Mouse (Mus musculus) CD8-positive naive resting alpha-beta T cell, adult 2 months (primary cell): ENCODE measurements at regions not wholly inside any gene's neighbourhood (a gene's known extent, or its start where the extent isn't known, plus 50 kb on each side); places are given as distances from the start of the nearest gene placed in this dataset.

Experiments
- DNase-seq, 2 experiments: peaks; one replicate each; pipeline ENCODE4 v3.0.0; 2022; ENCODE audit warnings: low read depth in 2 of 2, low spot score in 2 of 2

DNA sequence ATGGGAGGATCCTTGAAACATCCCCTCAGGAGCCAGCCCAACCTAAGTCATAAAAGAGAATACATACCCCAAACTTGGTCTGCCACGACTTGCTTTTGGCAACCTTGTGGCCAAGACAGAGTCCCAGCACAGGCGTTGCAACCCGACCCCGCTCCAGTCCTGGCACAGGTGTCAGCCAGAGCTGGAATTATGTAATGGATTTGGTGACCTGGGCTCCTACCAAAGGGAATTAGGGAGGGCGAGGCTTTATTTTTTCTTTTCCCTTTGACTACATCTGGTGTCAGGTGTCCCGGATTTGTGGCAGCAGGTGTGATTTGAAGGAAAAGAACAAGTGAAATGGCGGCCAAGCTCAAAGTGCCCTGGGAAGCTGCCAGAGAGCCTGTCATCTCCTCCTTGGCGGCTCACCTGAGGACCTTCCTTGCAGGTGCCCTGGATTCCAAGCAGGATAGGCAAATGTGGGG lies 212.9 kb downstream of the Mef2c start:
- DNase-seq = no peak

- no peak for DNase-seq
Measured at GRCm38 (mm10) chr13:83717686-83718210, 213.9 kb downstream of the Mef2c start.

DNA sequence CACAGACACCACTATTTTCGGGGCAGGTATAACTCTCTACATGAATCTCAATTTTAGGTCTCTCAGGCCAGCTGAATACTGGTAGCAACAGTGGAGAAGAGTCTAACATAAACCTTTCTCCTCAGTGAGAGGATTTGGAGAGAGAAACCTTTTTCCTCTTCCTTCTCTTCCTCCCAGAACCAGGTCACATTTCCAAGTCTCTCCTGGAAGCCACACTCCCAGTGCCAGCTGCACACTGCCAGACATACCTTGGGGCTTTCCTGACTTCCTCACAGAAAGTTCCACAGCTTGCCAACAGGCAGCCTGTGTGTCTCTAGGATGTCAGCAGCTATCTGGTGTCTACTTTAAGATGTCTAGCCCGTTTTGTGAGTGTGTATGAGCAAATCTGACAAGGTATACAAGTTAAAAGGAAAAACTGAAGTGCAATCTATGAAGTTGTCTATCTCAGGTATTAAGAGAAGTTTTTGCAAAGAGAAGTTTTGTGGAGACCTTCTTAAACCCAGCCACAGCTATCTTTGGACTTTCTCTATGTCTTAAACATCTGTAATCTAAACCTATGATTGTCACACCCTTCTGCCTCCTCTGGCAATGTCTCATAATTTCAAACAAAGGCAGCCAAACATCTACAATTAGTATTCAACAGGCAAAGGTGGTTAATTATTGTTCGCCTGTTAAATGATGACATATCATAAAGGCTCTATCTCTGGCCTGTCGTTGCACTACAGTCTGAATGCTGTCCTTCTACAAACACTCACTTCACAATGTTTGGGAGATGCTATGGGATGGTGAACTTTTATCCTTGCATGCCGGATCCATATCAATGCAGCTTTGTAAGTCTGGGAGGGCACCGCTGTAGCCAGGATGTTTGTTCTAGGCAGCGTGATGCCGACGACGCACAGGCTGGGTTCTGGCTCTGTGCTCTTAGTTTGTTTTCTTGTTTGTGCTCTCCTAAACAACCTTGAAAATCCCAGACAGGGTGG lies 214.9 kb downstream of the Mef2c start:
- no peak for DNase-seq

- DNase-seq = no peak
Measured at GRCm38 (mm10) chr13:83719635-83720291, 215.9 kb downstream of the Mef2c start.

- no peak for DNase-seq
Measured at GRCm38 (mm10) chr13:83720352-83720751, 216.5 kb downstream of the Mef2c start.

GRCm38 (mm10) chr13:83720883-83721371 lies 217.1 kb downstream of the Mef2c start:
- DNase-seq = no peak

DNA sequence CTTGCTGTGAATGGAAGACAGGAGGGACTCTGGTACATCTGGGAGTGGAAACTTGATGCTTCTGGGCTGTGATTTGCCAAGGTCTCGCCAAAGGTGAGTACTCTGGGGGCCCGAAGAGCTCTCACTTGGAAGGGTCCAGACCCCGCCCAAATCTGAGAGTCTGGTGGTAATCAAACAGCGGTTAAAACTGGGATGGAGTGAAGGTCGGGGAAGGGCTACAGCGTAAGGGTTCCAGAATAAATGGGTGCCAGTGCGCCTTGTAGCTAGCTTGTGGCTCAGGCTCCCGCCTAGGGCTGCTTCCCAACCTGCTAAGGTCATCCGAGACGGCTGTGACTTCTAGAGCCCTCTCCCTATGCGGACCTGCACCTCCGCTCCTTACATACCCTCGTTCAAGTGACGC lies 217.7 kb downstream of the Mef2c start:
- no peak for DNase-seq

DNA sequence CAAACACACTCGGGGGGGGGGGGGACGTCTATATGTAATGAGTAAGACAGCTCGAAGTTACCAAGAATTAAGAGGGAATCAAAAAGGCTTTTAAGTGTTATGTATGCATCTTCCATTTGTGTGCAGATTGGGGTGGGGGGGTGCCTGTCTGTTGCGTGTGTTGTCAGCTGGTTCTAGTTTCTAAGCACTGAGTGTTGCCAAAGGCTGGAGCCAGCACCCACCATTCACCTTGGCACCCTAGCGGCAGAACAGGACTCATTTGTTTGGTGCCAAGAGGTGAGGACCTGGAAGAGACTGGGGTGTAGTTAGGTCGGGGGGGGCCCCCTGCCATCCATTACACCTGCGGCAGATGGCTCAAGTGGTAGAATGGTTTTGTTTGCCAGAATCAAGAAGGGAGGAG lies 218.4 kb downstream of the Mef2c start:
- no peak for DNase-seq

- no peak for DNase-seq
Measured at GRCm38 (mm10) chr13:83722791-83723190, 219.0 kb downstream of the Mef2c start.

GRCm38 (mm10) chr13:83723396-83723795 lies 219.6 kb downstream of the Mef2c start:
- DNase-seq = no peak

- no peak for DNase-seq
Measured at GRCm38 (mm10) chr13:83724196-83724595, 220.4 kb downstream of the Mef2c start.

GRCm38 (mm10) chr13:83724995-83725394 lies 221.2 kb downstream of the Mef2c start:
- DNase-seq = peak; percentile 29 to 33

- no peak for DNase-seq
Measured at GRCm38 (mm10) chr13:83725831-83726230, 222.0 kb downstream of the Mef2c start.

DNA sequence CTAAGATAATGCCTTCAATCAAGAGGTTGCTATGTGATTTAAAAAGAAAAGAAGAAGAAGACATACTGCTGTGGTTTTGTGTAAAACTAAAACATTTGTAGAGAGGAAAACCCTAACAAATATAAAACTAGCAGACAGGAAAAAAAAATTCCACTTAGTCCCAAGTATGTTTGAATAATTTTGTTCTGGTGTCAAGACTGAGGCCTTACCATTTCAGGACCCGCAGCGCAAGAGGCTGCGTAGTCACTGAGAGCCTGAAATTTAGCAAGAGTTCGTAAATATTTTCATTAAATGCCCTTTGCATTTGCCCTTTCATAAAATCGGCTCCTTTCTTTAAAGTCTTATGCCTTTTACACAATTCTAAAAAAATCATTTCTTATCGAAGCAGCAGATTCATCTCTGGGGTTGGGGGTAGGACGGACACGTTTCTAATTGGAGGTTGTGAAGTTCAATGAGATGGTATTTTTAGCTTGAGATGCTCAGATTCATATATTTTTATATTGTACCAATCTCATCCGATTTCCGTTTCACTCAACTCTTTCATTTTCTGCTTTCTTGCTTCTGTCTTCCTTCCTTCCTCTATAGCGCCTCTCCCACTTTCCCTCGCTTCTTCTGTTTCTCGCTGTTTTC lies 222.6 kb downstream of the Mef2c start:
- no peak for DNase-seq

DNA sequence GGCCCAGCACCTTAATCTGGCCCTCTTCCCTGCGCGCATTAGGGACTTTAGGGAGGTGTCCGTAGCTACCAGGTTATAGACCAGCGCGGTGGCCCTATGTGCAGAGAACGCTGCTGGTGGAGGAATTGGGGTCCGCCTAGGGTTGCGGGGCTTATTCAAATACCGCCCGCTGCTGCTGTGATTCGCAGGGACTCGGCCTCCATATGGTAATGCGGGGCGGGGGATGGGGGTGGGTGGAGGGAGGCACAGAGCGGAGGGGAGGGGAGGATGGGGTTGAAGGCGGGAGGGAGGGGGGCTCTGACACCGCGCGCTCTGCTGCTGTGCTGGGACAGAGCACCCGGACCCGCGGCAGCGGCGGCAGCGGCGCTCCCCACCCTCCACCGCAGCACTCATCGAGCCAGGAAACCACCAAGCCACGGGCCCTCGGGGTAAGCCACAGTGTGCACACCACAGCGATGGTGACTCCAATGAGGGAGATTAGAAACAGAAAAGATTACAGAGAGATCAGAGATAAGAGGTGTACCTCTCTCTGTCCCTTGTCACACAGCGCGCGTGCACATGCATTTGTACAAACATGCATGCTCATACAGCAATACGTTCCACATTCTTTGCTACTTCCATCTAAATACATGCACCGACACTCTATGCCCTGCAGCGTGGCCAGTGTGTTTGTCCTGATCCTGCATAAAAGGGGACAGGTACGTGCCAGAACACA lies 223.4 kb downstream of the Mef2c start:
- DNase-seq = no peak

DNA sequence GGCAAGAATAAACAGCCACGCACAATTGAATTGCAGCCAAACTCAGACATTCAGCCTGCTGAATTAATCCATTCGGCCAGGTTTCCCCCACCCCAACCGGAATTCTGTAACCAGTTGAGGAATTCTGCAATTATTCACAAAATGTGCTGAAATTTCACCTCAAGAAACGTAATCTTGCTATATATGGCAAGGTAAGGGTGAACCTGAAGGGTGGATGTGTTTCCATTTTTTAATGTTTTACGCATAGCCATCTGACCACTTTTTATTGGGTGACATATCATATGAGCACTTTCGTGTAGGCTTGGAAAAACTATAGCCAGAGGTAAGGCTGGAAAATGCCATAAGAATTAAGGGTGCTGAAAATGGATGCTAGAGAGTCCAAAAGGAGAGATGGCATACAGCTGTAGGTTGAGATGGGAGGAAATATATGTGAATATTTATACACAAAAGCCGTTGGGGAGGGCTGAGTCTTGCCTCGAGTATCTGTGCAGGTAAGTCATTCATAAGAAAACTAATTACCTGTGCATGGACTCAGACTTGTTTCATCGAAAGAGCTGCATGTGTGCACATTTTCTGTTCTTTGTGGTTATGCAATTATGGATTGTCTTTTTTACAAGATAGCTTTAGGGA lies 224.0 kb downstream of the Mef2c start:
- DNase-seq = no peak

DNA sequence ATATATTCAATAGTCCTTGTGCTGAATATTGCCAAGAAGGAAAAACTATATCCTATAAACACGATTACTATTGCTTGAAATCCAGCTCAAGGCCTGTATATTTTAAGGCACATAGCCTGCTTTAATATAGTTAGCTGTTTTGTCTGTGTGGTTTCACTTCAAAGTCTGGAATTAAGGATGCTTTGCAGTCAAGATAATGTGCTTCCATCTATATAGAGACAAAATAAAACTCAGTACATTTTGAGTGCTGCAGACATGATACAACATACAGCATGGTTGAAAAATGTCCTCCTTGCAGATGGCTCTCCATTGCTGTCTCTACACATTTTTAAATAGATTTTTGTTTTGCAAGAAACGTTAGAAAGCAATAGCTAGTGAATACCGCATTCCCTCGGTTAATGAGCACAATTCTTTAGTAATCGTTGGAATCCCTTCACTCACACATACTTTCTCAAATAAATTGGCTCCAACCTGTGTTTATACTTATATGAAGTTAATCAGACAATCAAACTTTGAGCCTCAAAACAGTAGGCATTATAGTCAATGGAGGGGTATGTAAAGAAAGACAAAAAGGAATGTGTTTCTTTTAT lies 224.7 kb downstream of the Mef2c start:
- no peak for DNase-seq

- DNase-seq = no peak
Measured at GRCm38 (mm10) chr13:83729331-83730009, 225.6 kb downstream of the Mef2c start.

- no peak for DNase-seq
Measured at GRCm38 (mm10) chr13:83730155-83730712, 226.4 kb downstream of the Mef2c start.
